Mouse (Mus musculus): Measurements from ENCODE around the gene Mvd. TPM values are rescaled to one million over a fixed set of nuclear protein-coding genes. Genes with fewer than 3 reads are reported as not detected.

The Mvd gene
- 24.3 and 25.1 TPM in 2 replicates for polyA plus RNA-seq (2015; fragmentation: Nextera tagmentation; extraction: Ambion mirVana)

DNA sequence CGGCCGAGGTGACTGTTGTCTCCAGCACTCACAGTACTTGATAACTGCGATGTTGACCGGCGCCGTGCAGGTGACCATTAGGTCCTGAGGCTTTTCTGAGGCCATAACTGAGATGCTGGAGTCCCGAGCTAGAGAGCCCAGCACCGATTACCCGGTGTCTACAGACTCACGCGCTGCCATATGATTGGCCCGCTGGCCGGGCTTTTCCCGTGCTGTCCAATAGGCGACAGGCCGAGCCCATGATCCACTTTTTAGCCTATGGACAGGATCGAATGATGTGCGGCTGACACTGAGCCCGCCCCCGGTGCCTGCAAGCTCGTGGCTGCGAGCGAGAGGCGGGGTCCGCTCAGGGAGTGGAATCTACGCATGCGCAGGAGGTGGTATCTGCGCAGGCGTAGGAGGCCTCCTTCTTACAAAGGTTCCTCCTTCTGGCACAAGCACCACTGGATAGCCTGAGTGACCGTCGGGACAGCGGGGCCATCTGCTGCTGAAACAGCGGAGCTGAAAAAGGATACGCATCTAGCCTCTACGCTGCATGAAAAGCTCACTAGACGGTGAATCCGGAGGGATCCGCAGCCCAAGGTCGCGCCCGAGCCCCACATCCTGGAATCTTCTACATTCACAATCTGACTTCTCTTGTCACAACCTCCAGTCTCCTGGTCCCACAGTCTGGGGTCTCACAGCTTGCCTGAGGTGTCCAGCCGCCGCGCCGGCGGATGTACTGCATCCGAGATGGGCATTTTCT is at the start of gene Mvd:
Mvd (minus strand) TSS at position 161 of the 745 bp plus-strand sequence.
- H3K4me3 ChIP-seq (replicated peaks), result peak within 1 kb of the TSS; percentile 68
- peak within 1 kb of the TSS; percentile 86 for H3K27ac ChIP-seq (replicated peaks)
- H3K27me3 ChIP-seq, result peaks cover 7% of the 10 kb centered on the region; the same call in 1 of the 2 replicates
- H3K4me2 ChIP-seq, result peak within 1 kb of the TSS; percentile 96
- under 1% methylated on average over 47 of the region's 47 CpGs for WGBS (ENCODE audit: insufficient replicate concordance)
- peaks cover 41% of the 10 kb centered on the region for H3K4me1 ChIP-seq (replicated peaks)
- no peaks in the 10 kb centered on the region for H3K9me3 ChIP-seq (replicated peaks)
- peak within 1 kb of the TSS; percentile 73 for H3K9ac ChIP-seq
- peaks cover 6% of the 10 kb centered on the region for H3K36me3 ChIP-seq (replicated peaks)
- ATAC-seq (ENCODE audit: insufficient read depth), result peak; percentile 98

DNA sequence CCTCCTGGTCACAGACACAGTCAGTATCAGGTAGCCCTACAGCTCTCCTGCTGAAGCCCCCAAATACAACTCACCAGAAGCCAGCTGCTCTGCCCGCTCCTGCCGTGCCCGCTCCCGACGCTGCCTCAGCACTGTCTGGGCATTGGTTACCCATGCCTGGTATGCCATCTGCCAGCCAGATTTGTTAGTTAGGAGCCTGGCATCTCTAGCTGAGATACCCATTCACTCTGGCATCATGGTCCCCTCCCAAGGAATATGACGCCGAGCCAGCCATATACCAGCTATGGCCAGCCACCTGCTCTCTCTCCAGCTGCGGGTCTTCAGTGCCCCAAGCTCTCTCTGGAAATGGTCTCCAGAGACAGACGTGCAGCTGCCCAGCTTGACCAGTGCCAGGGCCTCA is 45.2 kb upstream of the Mvd start:
- Histone ChIP-seq H3K4me1 (replicated peaks) (no peaks in the 10 kb centered on the region), H3K4me2 (no peak overlapping the region), H3K36me3 (replicated peaks) (peaks cover 100% of the 10 kb centered on the region), H3K27ac (replicated peaks) (no peak overlapping the region), H3K9ac (no peak overlapping the region), H3K9me3 (replicated peaks) (no peaks in the 10 kb centered on the region), H3K4me3 (replicated peaks) (no peak overlapping the region), H3K27me3 (no peaks in the 10 kb centered on the region)
- 91% methylated on average over 9 of the region's 9 CpGs for WGBS (ENCODE audit: insufficient replicate concordance)
- ATAC-seq (ENCODE audit: insufficient read depth), result no peak

DNA sequence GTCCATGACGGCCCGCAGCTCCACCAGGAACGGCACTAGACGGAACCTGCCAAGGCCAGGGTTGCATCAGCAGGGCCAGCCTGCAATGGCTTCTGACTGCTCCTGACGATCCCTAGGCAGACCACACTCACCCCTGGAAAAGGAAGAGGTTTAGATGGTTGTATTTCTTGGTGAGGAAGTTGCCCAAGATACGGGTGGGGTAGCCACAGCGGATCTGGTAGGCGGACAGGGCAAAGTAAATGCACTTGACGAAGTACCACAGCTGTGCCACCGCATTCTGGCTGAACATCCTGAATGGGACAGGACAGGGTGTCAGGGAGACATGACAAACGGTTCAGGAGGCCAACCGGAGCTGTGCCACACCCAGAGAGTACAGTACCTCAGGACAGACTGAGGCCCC is 41.6 kb upstream of the Mvd start:
- Histone ChIP-seq H3K4me2 (no peak overlapping the region), H3K27ac (replicated peaks) (no peak overlapping the region), H3K9ac (no peak overlapping the region), H3K4me3 (replicated peaks) (no peak overlapping the region), H3K36me3 (replicated peaks) (peaks cover 98% of the 10 kb centered on the region), H3K27me3 (no peaks in the 10 kb centered on the region), H3K4me1 (replicated peaks) (no peaks in the 10 kb centered on the region), H3K9me3 (replicated peaks) (no peaks in the 10 kb centered on the region)
- ATAC-seq (ENCODE audit: insufficient read depth), result no peak
- WGBS (ENCODE audit: insufficient replicate concordance), result 76% methylated on average over 12 of the region's 12 CpGs

GRCm38 (mm10) chr8:122483877-122484276 is 40.7 kb upstream of the Mvd start:
- ATAC-seq (ENCODE audit: insufficient read depth), result no peak
- H3K4me3 ChIP-seq (replicated peaks), result no peak overlapping the region
- no peaks in the 10 kb centered on the region for H3K27me3 ChIP-seq
- H3K27ac ChIP-seq (replicated peaks), result no peak overlapping the region
- H3K9ac ChIP-seq, result no peak overlapping the region
- no peaks in the 10 kb centered on the region for H3K4me1 ChIP-seq (replicated peaks)
- no peak overlapping the region for H3K4me2 ChIP-seq
- 93% methylated on average over 7 of the region's 7 CpGs for WGBS (ENCODE audit: insufficient replicate concordance)
- H3K9me3 ChIP-seq (replicated peaks), result no peaks in the 10 kb centered on the region
- H3K36me3 ChIP-seq (replicated peaks), result peaks cover 98% of the 10 kb centered on the region

- Histone ChIP-seq H3K27me3 (no peaks in the 10 kb centered on the region), H3K9me3 (replicated peaks) (no peaks in the 10 kb centered on the region), H3K4me1 (replicated peaks) (peaks cover 5% of the 10 kb centered on the region; the same call in 1 of the 2 replicates), H3K27ac (replicated peaks) (no peak overlapping the region), H3K4me2 (no peak overlapping the region), H3K4me3 (replicated peaks) (no peak overlapping the region), H3K36me3 (replicated peaks) (peaks cover 96% of the 10 kb centered on the region), H3K9ac (no peak overlapping the region)
- ATAC-seq (ENCODE audit: insufficient read depth), result no peak
- WGBS (ENCODE audit: insufficient replicate concordance), result 83% methylated on average over 8 of the region's 8 CpGs
Observed at GRCm38 (mm10) chr8:122482448-122482847, 39.2 kb upstream of the Mvd start.

- Histone ChIP-seq H3K9me3 (replicated peaks) (no peaks in the 10 kb centered on the region), H3K4me1 (replicated peaks) (peaks cover 49% of the 10 kb centered on the region), H3K36me3 (replicated peaks) (peaks cover 40% of the 10 kb centered on the region), H3K9ac (peak within 1 kb of the TSS; percentile 87), H3K4me3 (replicated peaks) (peak within 1 kb of the TSS; percentile 97), H3K27ac (replicated peaks) (peak within 1 kb of the TSS; percentile 83), H3K27me3 (no peaks in the 10 kb centered on the region), H3K4me2 (peak within 1 kb of the TSS; percentile 97)
- under 1% methylated on average over 102 of the region's 103 CpGs for WGBS (ENCODE audit: insufficient replicate concordance)
- ATAC-seq (ENCODE audit: insufficient read depth), result peak; percentile 81
Observed at GRCm38 (mm10) chr8:122475580-122476320, 32.5 kb upstream of the Mvd start, which contains the start of the genes Rnf166 and Ctu2. Gene Rnf166, minus strand, starts transcription at chr8:122476064. Gene Ctu2, plus strand, starts transcription at chr8:122476143.

DNA sequence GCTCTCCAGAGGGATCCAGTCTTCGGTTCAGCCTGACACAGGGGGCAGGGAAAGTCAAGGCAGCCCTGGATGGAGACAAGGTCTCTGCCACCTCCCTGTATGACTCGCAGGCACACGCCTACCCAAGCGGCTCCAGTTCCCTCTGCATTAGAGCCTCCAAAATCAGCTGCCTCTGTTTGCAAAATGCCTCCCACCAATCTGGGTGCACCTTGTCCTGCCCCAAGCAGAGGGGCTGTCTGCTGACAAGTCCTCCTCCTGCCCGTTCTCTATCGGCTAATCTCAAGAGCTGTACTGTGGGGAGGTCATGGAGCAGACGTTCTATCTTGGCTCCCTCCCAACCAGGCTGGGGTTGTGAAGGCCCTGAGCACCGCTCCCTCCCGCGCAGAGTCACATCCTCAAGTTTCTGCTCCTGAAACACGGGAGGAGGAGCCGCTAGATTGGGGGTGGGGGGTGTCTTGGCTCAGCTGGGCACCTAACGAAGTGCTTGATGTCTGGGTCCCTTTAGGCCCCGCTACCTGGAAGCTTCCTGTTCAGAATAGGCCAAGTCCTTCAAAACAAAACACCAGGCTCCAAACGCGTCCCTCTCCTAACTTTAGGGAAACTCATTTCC is 31.8 kb upstream of the Mvd start:
- ATAC-seq (ENCODE audit: insufficient read depth), result peak; percentile 13; the same call in 1 of the 2 replicates

GRCm38 (mm10) chr8:122473911-122474421 is 30.7 kb upstream of the Mvd start:
- H3K36me3 ChIP-seq (replicated peaks), result peaks cover 24% of the 10 kb centered on the region
- no peaks in the 10 kb centered on the region for H3K27me3 ChIP-seq
- no peaks in the 10 kb centered on the region for H3K9me3 ChIP-seq (replicated peaks)
- H3K4me3 ChIP-seq (replicated peaks), result peak overlapping the region; percentile 97
- no peak for ATAC-seq (ENCODE audit: insufficient read depth)
- no peak overlapping the region; the same call in 1 of the 2 replicates for H3K9ac ChIP-seq
- WGBS (ENCODE audit: insufficient replicate concordance), result 48% methylated on average over 8 of the region's 8 CpGs
- H3K4me2 ChIP-seq, result peak overlapping the region; percentile 97
- H3K27ac ChIP-seq (replicated peaks), result peak overlapping the region; percentile 83
- peaks cover 63% of the 10 kb centered on the region for H3K4me1 ChIP-seq (replicated peaks)

More for the DNA sequence above, 31.8 kb upstream of the Mvd start:
- H3K4me2 ChIP-seq, result peak overlapping the region; percentile 97
- no peaks in the 10 kb centered on the region for H3K27me3 ChIP-seq
- H3K9ac ChIP-seq, result peak overlapping the region; percentile 87
- no peaks in the 10 kb centered on the region for H3K9me3 ChIP-seq (replicated peaks)
- WGBS (ENCODE audit: insufficient replicate concordance), result 3% methylated on average over 16 of the region's 16 CpGs
- peaks cover 35% of the 10 kb centered on the region for H3K36me3 ChIP-seq (replicated peaks)
- H3K27ac ChIP-seq (replicated peaks), result peak overlapping the region; percentile 83
- peaks cover 55% of the 10 kb centered on the region for H3K4me1 ChIP-seq (replicated peaks)
- peak overlapping the region; percentile 97 for H3K4me3 ChIP-seq (replicated peaks)

GRCm38 (mm10) chr8:122470691-122471090 is 27.5 kb upstream of the Mvd start:
- Histone ChIP-seq H3K4me2 (no peak overlapping the region), H3K4me3 (replicated peaks) (no peak overlapping the region), H3K4me1 (replicated peaks) (peaks cover 43% of the 10 kb centered on the region), H3K9me3 (replicated peaks) (no peaks in the 10 kb centered on the region), H3K27me3 (no peaks in the 10 kb centered on the region), H3K9ac (no peak overlapping the region), H3K27ac (replicated peaks) (no peak overlapping the region), H3K36me3 (replicated peaks) (peaks cover 29% of the 10 kb centered on the region; the same call in 1 of the 2 replicates)
- no peak for ATAC-seq (ENCODE audit: insufficient read depth)
- WGBS (ENCODE audit: insufficient replicate concordance), result 59% methylated on average over 5 of the region's 5 CpGs

- no peak overlapping the region for H3K27ac ChIP-seq (replicated peaks)
- H3K9ac ChIP-seq, result no peak overlapping the region
- no peak overlapping the region for H3K4me3 ChIP-seq (replicated peaks)
- ATAC-seq (ENCODE audit: insufficient read depth), result no peak
- H3K36me3 ChIP-seq (replicated peaks), result peaks cover 29% of the 10 kb centered on the region; the same call in 1 of the 2 replicates
- H3K4me2 ChIP-seq, result no peak overlapping the region
- H3K27me3 ChIP-seq, result no peaks in the 10 kb centered on the region
- 70% methylated on average over 10 of the region's 10 CpGs for WGBS (ENCODE audit: insufficient replicate concordance)
- H3K4me1 ChIP-seq (replicated peaks), result peaks cover 41% of the 10 kb centered on the region
- H3K9me3 ChIP-seq (replicated peaks), result no peaks in the 10 kb centered on the region
Observed at GRCm38 (mm10) chr8:122469965-122470364, 26.7 kb upstream of the Mvd start.
